11 mouse cellular contexts compared by ENCODE assay signal in genomic region chr5:24353327-24353726, GRCm38 (mm10). TPM values are rescaled to one million over a fixed set of nuclear protein-coding genes. Genes with fewer than 3 reads are reported as not detected.
A peak's percentile ranks its signal among the peaks of the same experiment; 100 is the strongest.
DNase-seq lines count a peak whose midpoint lies in the region; ATAC-seq and TF ChIP-seq lines count a peak whose summit lies in the region.
"Had no signal": no experiment of that assay in that cellular context is flagged by ENCODE, and none has a peak within 500 bp of the region (broad histone marks: within the 10 kb centered on the region; RNA-seq: fewer than 3 reads in every experiment).

No protein-coding gene starts in this region.

- H3K4me2 ChIP-seq in forebrain, embryonic 14.5 days (ENCODE audit: low read length), result no peak overlapping the region
- H3K4me2 ChIP-seq in forebrain, embryonic 16.5 days (ENCODE audit: low read length), result no peak overlapping the region
- H3K4me2 ChIP-seq in lung, embryonic 14.5 days, result peak overlapping the region; percentile 98
- no peak overlapping the region for H3K4me2 ChIP-seq in intestine, embryonic 16.5 days (ENCODE audit: low read depth, low read length)
- H3K4me2 ChIP-seq in stomach, embryonic 15.5 days, result peak overlapping the region; percentile 92; the same call in 1 of the 2 replicates

- no peaks in the 10 kb centered on the region for H3K9me3 ChIP-seq in forebrain, embryonic 14.5 days (replicated peaks; ENCODE audit: control insufficient read depth, low read length)
- H3K9me3 ChIP-seq in forebrain, embryonic 16.5 days (ENCODE audit: control insufficient read depth, low read length), result no peaks in the 10 kb centered on the region
- no peaks in the 10 kb centered on the region for H3K9me3 ChIP-seq in lung, embryonic 14.5 days (ENCODE audit: low read depth, low read length)
- no peaks in the 10 kb centered on the region for H3K9me3 ChIP-seq in intestine, embryonic 16.5 days (ENCODE audit: control insufficient read depth, low read length)
- H3K9me3 ChIP-seq in stomach, embryonic 15.5 days, result no peaks in the 10 kb centered on the region

- 27% methylated on average over 4 of the region's 4 CpGs for WGBS in forebrain, embryonic 14.5 days
- WGBS in forebrain, embryonic 16.5 days, result 35% methylated on average over 4 of the region's 4 CpGs
- WGBS in lung, embryonic 14.5 days, result 23% methylated on average over 4 of the region's 4 CpGs
- WGBS in intestine, embryonic 16.5 days, result 45% methylated on average over 4 of the region's 4 CpGs
- 26% methylated on average over 4 of the region's 4 CpGs for WGBS in stomach, embryonic 15.5 days

- H3K4me1 ChIP-seq in forebrain, embryonic 14.5 days (ENCODE audit: control insufficient read depth, insufficient read depth, low read length), result peaks cover 30% of the 10 kb centered on the region
- peaks cover 31% of the 10 kb centered on the region for H3K4me1 ChIP-seq in forebrain, embryonic 16.5 days (replicated peaks; ENCODE audit: control insufficient read depth, insufficient read depth, low read length)
- H3K4me1 ChIP-seq in lung, embryonic 14.5 days (ENCODE audit: insufficient read depth), result peaks cover 28% of the 10 kb centered on the region
- peaks cover 44% of the 10 kb centered on the region for H3K4me1 ChIP-seq in intestine, embryonic 16.5 days (ENCODE audit: control insufficient read depth, insufficient read depth, low read length)
- peaks cover 43% of the 10 kb centered on the region for H3K4me1 ChIP-seq in stomach, embryonic 15.5 days

- H3K27ac ChIP-seq in forebrain, embryonic 14.5 days (ENCODE audit: low read depth, low read length), result peak overlapping the region; percentile 90; the same call in 1 of the 2 replicates
- no peak overlapping the region for H3K27ac ChIP-seq in forebrain, embryonic 16.5 days (ENCODE audit: low read length)
- peak overlapping the region; percentile 91 for H3K27ac ChIP-seq in lung, embryonic 14.5 days (ENCODE audit: low read depth)
- peak overlapping the region; percentile 92 for H3K27ac ChIP-seq in intestine, embryonic 16.5 days (ENCODE audit: low read length)
- H3K27ac ChIP-seq in stomach, embryonic 15.5 days, result peak overlapping the region; percentile 96
- no peak overlapping the region for H3K27ac ChIP-seq in gastrocnemius, adult 2 months

- ATAC-seq in forebrain, embryonic 14.5 days, result no peak
- no peak for ATAC-seq in forebrain, embryonic 16.5 days
- no peak for ATAC-seq in lung, embryonic 14.5 days (ENCODE audit: insufficient read depth)
- no peak for ATAC-seq in intestine, embryonic 16.5 days
- ATAC-seq in stomach, embryonic 15.5 days (ENCODE audit: insufficient read depth, low FRiP score, low read depth), result no peak

- H3K27me3 ChIP-seq in forebrain, embryonic 14.5 days (replicated peaks; ENCODE audit: control insufficient read depth, insufficient read depth, low read length), result peaks cover 5% of the 10 kb centered on the region; the same call in 1 of the 2 replicates
- H3K27me3 ChIP-seq in forebrain, embryonic 16.5 days (replicated peaks; ENCODE audit: control insufficient read depth, insufficient read depth, low read length), result 0 out of 2 replicates have a peak, but pooled peaks cover 2% of the 10 kb centered on the region
- H3K27me3 ChIP-seq in lung, embryonic 14.5 days (ENCODE audit: insufficient read depth, low read length), result peaks cover 29% of the 10 kb centered on the region
- H3K27me3 ChIP-seq in intestine, embryonic 16.5 days (replicated peaks; ENCODE audit: control insufficient read depth, insufficient read depth, low read length), result peaks cover 10% of the 10 kb centered on the region; the same call in 1 of the 2 replicates
- H3K27me3 ChIP-seq in stomach, embryonic 15.5 days (replicated peaks), result peaks cover 11% of the 10 kb centered on the region; the same call in 1 of the 2 replicates

- H3K4me3 ChIP-seq in forebrain, embryonic 14.5 days (ENCODE audit: low read depth, low read length), result no peak overlapping the region
- H3K4me3 ChIP-seq in forebrain, embryonic 16.5 days (replicated peaks; ENCODE audit: low read length), result no peak overlapping the region
- H3K4me3 ChIP-seq in lung, embryonic 14.5 days (ENCODE audit: low read depth, low read length), result no peak overlapping the region; the same call in 1 of the 2 replicates
- no peak overlapping the region for H3K4me3 ChIP-seq in intestine, embryonic 16.5 days (ENCODE audit: low read length)
- H3K4me3 ChIP-seq in stomach, embryonic 15.5 days (replicated peaks), result no peak overlapping the region
- H3K4me3 ChIP-seq in gastrocnemius, adult 2 months, result no peak overlapping the region

- no peak overlapping the region for H3K9ac ChIP-seq in forebrain, embryonic 14.5 days (ENCODE audit: low read length)
- H3K9ac ChIP-seq in forebrain, embryonic 16.5 days (replicated peaks; ENCODE audit: low read depth, low read length), result no peak overlapping the region
- no peak overlapping the region for H3K9ac ChIP-seq in lung, embryonic 14.5 days
- no peak overlapping the region for H3K9ac ChIP-seq in intestine, embryonic 16.5 days (ENCODE audit: low read depth, low read length)
- H3K9ac ChIP-seq in stomach, embryonic 15.5 days, result no peak overlapping the region

- no peak for DNase-seq in forebrain, embryonic 14.5 days (ENCODE audit: low spot score)
- DNase-seq in lung, embryonic 14.5 days, result no peak
- DNase-seq in lung, postnatal 10 days, result no peak
- DNase-seq in gastrocnemius, adult 2 months, result no peak
- DNase-seq in embryo, embryonic 9.5 days (ENCODE audit: extremely low spot score), result no peak
- DNase-seq: cerebellum, postnatal 10 days; kidney, adult 2 months had no signal

- no peak for TF ChIP-seq CTCF in lung, embryonic 14.5 days (IDR thresholded peaks at IDR 0.05; ENCODE audit: low read depth)
- no peak for TF ChIP-seq CTCF in gastrocnemius, adult 2 months (IDR thresholded peaks at IDR 0.05)

- H3K36me3 ChIP-seq in forebrain, embryonic 14.5 days (ENCODE audit: control insufficient read depth, insufficient read depth, low read length), result no peaks in the 10 kb centered on the region
- H3K36me3 ChIP-seq in forebrain, embryonic 16.5 days (ENCODE audit: control insufficient read depth, insufficient read depth), result no peaks in the 10 kb centered on the region
- no peaks in the 10 kb centered on the region for H3K36me3 ChIP-seq in lung, embryonic 14.5 days (ENCODE audit: insufficient read depth)
- no peaks in the 10 kb centered on the region for H3K36me3 ChIP-seq in intestine, embryonic 16.5 days (ENCODE audit: control insufficient read depth, insufficient read depth, low read length)
- no peaks in the 10 kb centered on the region for H3K36me3 ChIP-seq in stomach, embryonic 15.5 days

- intact Hi-C loops in gastrocnemius, adult 2 months (cut with DNase I), result no loop called here

RNA-seq across cellular contexts. Expression of gene Kcnh2, which starts 1.9 kb away (rescaled TPM):
- 4.7 and 5.2 TPM in 2 replicates for polyA plus RNA-seq in forebrain, embryonic 14.5 days (2014; fragmentation: Nextera tagmentation; extraction: Ambion mirVana)
- polyA plus RNA-seq in forebrain, embryonic 16.5 days (2015; fragmentation: Nextera tagmentation; extraction: Ambion mirVana), result 4.7 and 6.2 TPM in 2 replicates
- polyA plus RNA-seq in lung, embryonic 14.5 days (2014; fragmentation: Nextera tagmentation; extraction: Ambion mirVana), result 3.9 and 5.5 TPM in 2 replicates
- polyA plus RNA-seq in intestine, embryonic 16.5 days (2015; fragmentation: Nextera tagmentation; extraction: Ambion mirVana), result 3.1 and 5.8 TPM in 2 replicates
- 9.6 and 12.1 TPM in 2 replicates for polyA plus RNA-seq in stomach, embryonic 15.5 days (2015; fragmentation: Nextera tagmentation; extraction: Ambion mirVana)
- 1 to 10 TPM; 1.4 to 2.2 TPM for total RNA-seq in gastrocnemius, adult 2 months (2021)
- total RNA-seq: megakaryocyte, adult 5-6 weeks had no signal

RNA-seq across cellular contexts. Expression of gene Nos3, which starts 11.3 kb away (rescaled TPM):
- 4.6 and 7.6 TPM in 2 replicates for polyA plus RNA-seq in forebrain, embryonic 14.5 days (2014; fragmentation: Nextera tagmentation; extraction: Ambion mirVana)
- 7.5 and 9.9 TPM in 2 replicates for polyA plus RNA-seq in forebrain, embryonic 16.5 days (2015; fragmentation: Nextera tagmentation; extraction: Ambion mirVana)
- polyA plus RNA-seq in lung, embryonic 14.5 days (2014; fragmentation: Nextera tagmentation; extraction: Ambion mirVana), result 13.8 and 15.7 TPM in 2 replicates
- polyA plus RNA-seq in intestine, embryonic 16.5 days (2015; fragmentation: Nextera tagmentation; extraction: Ambion mirVana), result 7.0 and 7.7 TPM in 2 replicates
- 6.8 and 8.3 TPM in 2 replicates for polyA plus RNA-seq in stomach, embryonic 15.5 days (2015; fragmentation: Nextera tagmentation; extraction: Ambion mirVana)
- total RNA-seq in gastrocnemius, adult 2 months (2021), result 1 to 10 TPM; 5.0 to 7.1 TPM

RNA-seq across cellular contexts. Expression of gene Atg9b, which starts 38.6 kb away (rescaled TPM):
- polyA plus RNA-seq in forebrain, embryonic 14.5 days (2014; fragmentation: Nextera tagmentation; extraction: Ambion mirVana), result 0.48 and 0.74 TPM in 2 replicates
- polyA plus RNA-seq in forebrain, embryonic 16.5 days (2015; fragmentation: Nextera tagmentation; extraction: Ambion mirVana), result 1.8 and 1.9 TPM in 2 replicates
- polyA plus RNA-seq in lung, embryonic 14.5 days (2014; fragmentation: Nextera tagmentation; extraction: Ambion mirVana), result 0.53 and 0.71 TPM in 2 replicates
- 1.7 and 2.0 TPM in 2 replicates for polyA plus RNA-seq in intestine, embryonic 16.5 days (2015; fragmentation: Nextera tagmentation; extraction: Ambion mirVana)
- polyA plus RNA-seq in stomach, embryonic 15.5 days (2015; fragmentation: Nextera tagmentation; extraction: Ambion mirVana), result 2.0 and 2.5 TPM in 2 replicates
- under 1 TPM in 1 of 2 experiments, not detected in 1; 0.06 TPM for total RNA-seq in gastrocnemius, adult 2 months (2021)

RNA-seq across cellular contexts. Expression of gene Abcb8, which starts 40.1 kb away (rescaled TPM):
- polyA plus RNA-seq in forebrain, embryonic 14.5 days (2014; fragmentation: Nextera tagmentation; extraction: Ambion mirVana), result 37.1 and 43.1 TPM in 2 replicates
- polyA plus RNA-seq in forebrain, embryonic 16.5 days (2015; fragmentation: Nextera tagmentation; extraction: Ambion mirVana), result 46.1 and 58.1 TPM in 2 replicates
- 39.4 and 43.5 TPM in 2 replicates for polyA plus RNA-seq in lung, embryonic 14.5 days (2014; fragmentation: Nextera tagmentation; extraction: Ambion mirVana)
- 89.8 and 91.3 TPM in 2 replicates for polyA plus RNA-seq in intestine, embryonic 16.5 days (2015; fragmentation: Nextera tagmentation; extraction: Ambion mirVana)
- 49.9 and 59.5 TPM in 2 replicates for polyA plus RNA-seq in stomach, embryonic 15.5 days (2015; fragmentation: Nextera tagmentation; extraction: Ambion mirVana)
- 10 to 100 TPM; 37.0 to 39.8 TPM for total RNA-seq in gastrocnemius, adult 2 months (2021)

RNA-seq across cellular contexts. Expression of gene Asic3, which starts 59.9 kb away (rescaled TPM):
- polyA plus RNA-seq in forebrain, embryonic 14.5 days (2014; fragmentation: Nextera tagmentation; extraction: Ambion mirVana), result not detected in 2 replicates
- 0.14 and 0.36 TPM in 2 replicates for polyA plus RNA-seq in forebrain, embryonic 16.5 days (2015; fragmentation: Nextera tagmentation; extraction: Ambion mirVana)
- polyA plus RNA-seq in lung, embryonic 14.5 days (2014; fragmentation: Nextera tagmentation; extraction: Ambion mirVana), result not detected in 2 replicates
- polyA plus RNA-seq in intestine, embryonic 16.5 days (2015; fragmentation: Nextera tagmentation; extraction: Ambion mirVana), result 0.12 and 0.57 TPM in 2 replicates
- 0.18 TPM in 1 of 2 replicates, not detected in the other for polyA plus RNA-seq in stomach, embryonic 15.5 days (2015; fragmentation: Nextera tagmentation; extraction: Ambion mirVana)
- under 1 TPM; 0.47 to 0.54 TPM for total RNA-seq in gastrocnemius, adult 2 months (2021)
- total RNA-seq: megakaryocyte, adult 5-6 weeks had no signal

Comparison
In these comparisons a context has a peak if more than half of its experiments do, and no peak if none do; other contexts are left out.
1. H3K27ac ChIP-seq: peak in forebrain, embryonic 14.5 days (single experiment), lung, embryonic 14.5 days (single experiment), intestine, embryonic 16.5 days (single experiment) and stomach, embryonic 15.5 days (single experiment); none in forebrain, embryonic 16.5 days (single experiment) and gastrocnemius, adult 2 months (single experiment).
2. H3K4me2 ChIP-seq: peak in lung, embryonic 14.5 days (single experiment) and stomach, embryonic 15.5 days (single experiment); none in forebrain, embryonic 14.5 days (single experiment), forebrain, embryonic 16.5 days (single experiment) and intestine, embryonic 16.5 days (single experiment).